Mouse (Mus musculus) embryonic facial prominence, embryonic 10.5 days (tissue): ENCODE measurements around the gene H2-Ab1. TPM values are rescaled to one million over a fixed set of nuclear protein-coding genes. Genes with fewer than 3 reads are reported as not detected.
A peak's percentile ranks its signal among the peaks of the same experiment; 100 is the strongest.
"Not testable (repeated sequence)": the region's sequence is repeated elsewhere in the genome, so short reads cannot be mapped to it uniquely, and the experiment has no call there.

Source experiments
- DNase-seq: peaks from one replicate; pipeline ENCODE4 v3.0.0-alpha.2; 2017; ENCODE audit warnings: low spot score
- H3K27ac ChIP-seq: fragments of 300-500 bp; sonication (generic); replicated peaks from 2 replicates; pipeline ENCODE4 v1.5.1; 2016; ENCODE audit warnings: mild to moderate bottlenecking
- H3K27me3 ChIP-seq: fragments of 300-500 bp; sonication (generic); replicated peaks from 2 replicates; pipeline ENCODE4 v1.6.1; 2016; ENCODE audit warnings: low read depth, mild to moderate bottlenecking; ENCODE audit not compliant: poor library complexity, severe bottlenecking
- H3K36me3 ChIP-seq: fragments of 300-500 bp; sonication (generic); replicated peaks from 2 replicates; pipeline ENCODE4 v1.6.1; 2016; ENCODE audit warnings: mild to moderate bottlenecking, moderate library complexity
- H3K4me1 ChIP-seq: fragments of 300-500 bp; sonication (generic); 2 replicates; pipeline ENCODE4 v1.6.1; 2016
- H3K4me3 ChIP-seq: fragments of 300-500 bp; sonication (generic); 2 replicates; pipeline ENCODE4 v1.5.1; 2016; ENCODE audit warnings: mild to moderate bottlenecking, moderate library complexity
- H3K9me3 ChIP-seq: fragments of 300-500 bp; sonication (generic); 2 replicates; pipeline ENCODE4 v1.6.1; 2016; ENCODE audit warnings: mild to moderate bottlenecking
- WGBS: fragments of 180-500 bp; shearing (Covaris S2); methylation state at CpG from one replicate; pipeline ENCODE4 v1.1.7; 2016; 5-methylcytosine and 5-hydroxymethylcytosine counted together
- polyA plus RNA-seq: library from polyadenylated mRNA; unstranded; fragments of >200 nt; fragmentation: Nextera tagmentation; extraction: Ambion mirVana; gene quantifications from 2 replicates; pipeline ENCODE4 v1.2.1, GENCODE M21; 2016

H2-Ab1 gene
- polyA plus RNA-seq, 1 experiment from 2014 or later, result 5.5 TPM

GRCm38 (mm10) chr17:34305380-34306030 is 48.0 kb downstream of the H2-Ab1 start, which contains the start of gene H2-Eb1:
TSS of gene H2-Eb1 (plus strand) at chr17:34305867.
- H3K27me3 ChIP-seq, result peaks cover 11% of the 10 kb centered on the region
- H3K27ac ChIP-seq, result no peak within 1 kb of the TSS
- H3K9me3 ChIP-seq, result no peaks in the 10 kb centered on the region
- peak; percentile 79 for DNase-seq
- peaks cover 11% of the 10 kb centered on the region for H3K4me1 ChIP-seq
- H3K36me3 ChIP-seq, result no peaks in the 10 kb centered on the region
- H3K4me3 ChIP-seq, result no peak within 1 kb of the TSS

- no peak for DNase-seq
- 85% methylated on average over 2 of the region's 2 CpGs for WGBS
Measured at GRCm38 (mm10) chr17:34306407-34306806, 48.9 kb downstream of the H2-Ab1 start.

GRCm38 (mm10) chr17:34307216-34307615 is 49.7 kb downstream of the H2-Ab1 start:
- no peak overlapping the region for H3K4me3 ChIP-seq
- H3K9me3 ChIP-seq, result no peaks in the 10 kb centered on the region
- no peak overlapping the region for H3K27ac ChIP-seq
- no peaks in the 10 kb centered on the region for H3K36me3 ChIP-seq
- H3K4me1 ChIP-seq, result peaks cover 11% of the 10 kb centered on the region
- DNase-seq, result no peak
- H3K27me3 ChIP-seq, result peaks cover 11% of the 10 kb centered on the region

More at GRCm38 (mm10) chr17:34306407-34306806, 48.9 kb downstream of the H2-Ab1 start:
- H3K27me3 ChIP-seq, result peaks cover 11% of the 10 kb centered on the region
- H3K4me3 ChIP-seq, result no peak overlapping the region
- peaks cover 11% of the 10 kb centered on the region for H3K4me1 ChIP-seq
- H3K9me3 ChIP-seq, result no peaks in the 10 kb centered on the region
- no peak overlapping the region for H3K27ac ChIP-seq
- H3K36me3 ChIP-seq, result no peaks in the 10 kb centered on the region

DNA sequence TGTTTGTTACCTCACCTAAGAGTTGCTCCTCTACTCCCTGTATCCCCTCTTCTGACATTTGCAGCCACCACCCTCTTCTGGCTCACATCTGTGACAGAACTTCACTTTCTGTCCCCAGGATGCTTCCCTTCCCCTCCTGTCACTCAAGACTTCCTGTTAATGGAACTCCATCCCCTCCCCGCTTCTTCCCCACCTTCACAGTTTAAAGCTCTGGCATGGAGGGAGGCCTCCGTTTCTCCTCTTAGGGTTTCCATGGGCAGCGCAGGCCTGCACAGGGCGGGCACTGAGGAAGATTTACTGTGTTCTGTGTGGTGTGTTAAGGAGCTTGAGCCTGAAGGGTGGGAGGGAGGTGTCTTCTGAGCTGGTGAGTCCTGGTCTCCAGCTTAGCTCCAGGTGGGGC is 50.7 kb downstream of the H2-Ab1 start:
- WGBS, result 74% methylated on average over 4 of the region's 4 CpGs
- Histone ChIP-seq H3K4me3 (no peak overlapping the region), H3K36me3 (no peaks in the 10 kb centered on the region), H3K27ac (no peak overlapping the region), H3K9me3 (no peaks in the 10 kb centered on the region), H3K27me3 (peaks cover 11% of the 10 kb centered on the region), H3K4me1 (peaks cover 11% of the 10 kb centered on the region)
- no peak for DNase-seq

DNA sequence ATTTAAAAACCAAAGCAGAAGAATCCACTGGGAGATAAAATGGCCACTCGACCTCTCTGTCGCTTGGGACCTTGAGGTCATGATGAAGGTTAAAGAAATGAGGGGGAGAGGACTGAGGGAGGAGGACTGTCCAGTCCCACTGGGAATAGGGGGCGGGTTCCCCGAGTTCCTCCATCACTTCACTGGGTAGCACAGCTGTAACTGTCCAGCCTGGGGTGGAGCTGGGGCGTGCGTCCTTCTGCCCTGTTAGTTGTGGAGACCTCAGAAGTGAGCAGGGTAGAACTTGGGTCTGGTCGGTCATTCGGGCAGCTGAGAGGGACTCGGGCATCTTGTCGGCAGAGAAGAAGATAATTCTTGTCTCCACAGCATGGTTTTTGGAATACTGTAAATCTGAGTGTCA is 51.7 kb downstream of the H2-Ab1 start:
- Histone ChIP-seq H3K9me3 (no peaks in the 10 kb centered on the region), H3K36me3 (no peaks in the 10 kb centered on the region), H3K27ac (peak overlapping the region; percentile 82), H3K4me3 (peak overlapping the region; percentile 70), H3K27me3 (peaks cover 11% of the 10 kb centered on the region), H3K4me1 (peaks cover 11% of the 10 kb centered on the region)
- WGBS, result 39% methylated on average over 10 of the region's 10 CpGs
- no peak for DNase-seq

DNA sequence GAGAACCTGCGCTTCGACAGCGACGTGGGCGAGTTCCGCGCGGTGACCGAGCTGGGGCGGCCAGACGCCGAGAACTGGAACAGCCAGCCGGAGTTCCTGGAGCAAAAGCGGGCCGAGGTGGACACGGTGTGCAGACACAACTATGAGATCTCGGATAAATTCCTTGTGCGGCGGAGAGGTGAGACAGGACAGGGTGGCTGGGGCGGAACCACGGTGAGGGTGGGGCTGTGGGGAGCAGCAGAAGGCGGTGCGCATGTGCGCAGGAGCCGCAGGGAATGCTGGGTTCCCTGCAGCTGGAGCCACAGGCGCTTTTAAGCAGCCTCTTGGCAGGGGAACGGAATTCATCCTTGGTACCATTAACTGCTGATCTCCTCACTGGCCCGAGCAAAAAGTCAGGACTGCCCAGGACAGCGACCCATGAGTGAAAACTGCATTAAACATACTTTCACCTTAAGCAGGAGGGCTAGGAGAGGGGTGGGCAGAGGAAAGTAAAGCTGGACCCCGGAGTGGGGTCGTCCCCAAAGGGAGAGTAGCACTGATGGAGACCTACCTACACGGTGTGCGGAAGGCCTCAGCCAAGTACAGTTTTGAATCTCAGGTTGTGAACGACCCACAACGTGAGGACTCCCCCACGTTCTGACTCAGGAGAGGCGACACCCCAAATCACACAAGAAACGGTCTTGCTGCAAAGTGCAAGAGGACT is 52.3 kb downstream of the H2-Ab1 start:
- peaks cover 11% of the 10 kb centered on the region for H3K27me3 ChIP-seq
- DNase-seq, result peak; percentile 81
- H3K27ac ChIP-seq, result peak overlapping the region; percentile 82
- peak overlapping the region; percentile 70 for H3K4me3 ChIP-seq
- no peaks in the 10 kb centered on the region for H3K36me3 ChIP-seq
- H3K4me1 ChIP-seq, result peaks cover 13% of the 10 kb centered on the region
- H3K9me3 ChIP-seq, result no peaks in the 10 kb centered on the region
- 22% methylated on average over 38 of the region's 38 CpGs for WGBS

DNA sequence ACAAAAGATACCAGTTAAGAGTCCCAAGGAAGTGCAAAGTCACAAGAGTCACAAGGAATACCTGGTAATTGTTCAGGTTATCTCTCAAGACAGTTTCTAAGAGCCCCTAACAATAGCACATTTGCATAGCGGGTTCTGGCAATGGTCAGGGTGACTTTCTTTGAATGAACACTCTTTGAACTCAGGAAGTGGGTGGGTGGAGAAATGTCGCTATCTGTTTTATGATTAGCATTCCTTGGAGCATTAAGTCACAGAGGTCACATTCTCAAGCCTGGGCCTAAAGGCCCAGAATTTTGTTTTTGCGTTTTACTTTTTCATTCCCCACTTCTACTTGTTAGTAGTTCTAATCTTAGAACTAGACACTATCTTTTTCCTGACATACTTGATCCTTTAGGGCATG is 53.0 kb downstream of the H2-Ab1 start:
- peaks cover 13% of the 10 kb centered on the region for H3K4me1 ChIP-seq
- DNase-seq, H3K36me3 ChIP-seq, H3K4me3 ChIP-seq, H3K27ac ChIP-seq, H3K9me3 ChIP-seq: not testable (repeated sequence)
- WGBS, result 87% methylated on average over 3 of the region's 3 CpGs
- peaks cover 11% of the 10 kb centered on the region for H3K27me3 ChIP-seq

DNA sequence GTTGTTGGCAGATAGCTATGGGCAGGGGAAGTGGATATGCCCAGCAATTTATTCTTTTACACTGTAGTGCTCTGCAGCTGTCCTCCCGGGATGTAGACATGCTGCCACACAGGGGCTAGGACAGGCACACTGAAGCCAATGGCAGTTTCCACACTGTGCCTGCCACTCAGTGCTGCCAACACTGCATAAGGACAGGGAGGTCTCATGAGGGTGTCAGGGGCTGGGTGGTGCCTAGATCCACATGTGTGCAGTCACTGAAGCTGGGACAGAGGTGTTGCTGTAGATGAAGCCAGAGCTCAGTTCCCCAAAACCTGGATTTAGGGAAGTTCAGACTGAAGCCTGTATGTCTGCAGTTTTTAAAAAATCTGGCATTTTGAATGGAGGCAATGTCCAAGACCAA is 54.7 kb downstream of the H2-Ab1 start:
- H3K4me1 ChIP-seq, result peaks cover 13% of the 10 kb centered on the region
- no peaks in the 10 kb centered on the region for H3K36me3 ChIP-seq
- no peak overlapping the region for H3K27ac ChIP-seq
- H3K27me3 ChIP-seq, result peaks cover 11% of the 10 kb centered on the region
- WGBS, result 83% methylated on average over 1 of the region's 1 CpGs
- H3K4me3 ChIP-seq, result no peak overlapping the region
- no peak for DNase-seq
- H3K9me3 ChIP-seq, result no peaks in the 10 kb centered on the region

- H3K27ac ChIP-seq, result no peak overlapping the region
- H3K9me3 ChIP-seq, result no peaks in the 10 kb centered on the region
- H3K36me3 ChIP-seq, result no peaks in the 10 kb centered on the region
- WGBS, result 43% methylated on average over 3 of the region's 3 CpGs
- H3K27me3 ChIP-seq, result peaks cover 5% of the 10 kb centered on the region; the same call in 1 of the 2 replicates
- H3K4me1 ChIP-seq, result peaks cover 13% of the 10 kb centered on the region
- peak; percentile 77 for DNase-seq
- no peak overlapping the region for H3K4me3 ChIP-seq
Measured at GRCm38 (mm10) chr17:34313393-34313792, 55.9 kb downstream of the H2-Ab1 start.

- WGBS, result 76% methylated on average over 9 of the region's 9 CpGs
- no peaks in the 10 kb centered on the region for H3K36me3 ChIP-seq
- H3K4me3 ChIP-seq, result no peak overlapping the region
- peaks cover under 1% of the 10 kb centered on the region; the same call in 1 of the 2 replicates for H3K27me3 ChIP-seq
- DNase-seq, result no peak
- H3K27ac ChIP-seq, result no peak overlapping the region
- peaks cover 11% of the 10 kb centered on the region for H3K4me1 ChIP-seq
- no peaks in the 10 kb centered on the region for H3K9me3 ChIP-seq
Measured at GRCm38 (mm10) chr17:34314286-34314685, 56.8 kb downstream of the H2-Ab1 start.

GRCm38 (mm10) chr17:34315512-34315911 is 58.0 kb downstream of the H2-Ab1 start:
- Histone ChIP-seq H3K36me3 (no peaks in the 10 kb centered on the region), H3K27me3 (no peaks in the 10 kb centered on the region; the same call in 1 of the 2 replicates), H3K4me1 (0 out of 2 replicates have a peak, but pooled peaks cover 2% of the 10 kb centered on the region), H3K9me3 (no peaks in the 10 kb centered on the region), H3K4me3 (no peak overlapping the region), H3K27ac (no peak overlapping the region)
- 83% methylated on average over 1 of the region's 1 CpGs for WGBS
- DNase-seq, result no peak

DNA sequence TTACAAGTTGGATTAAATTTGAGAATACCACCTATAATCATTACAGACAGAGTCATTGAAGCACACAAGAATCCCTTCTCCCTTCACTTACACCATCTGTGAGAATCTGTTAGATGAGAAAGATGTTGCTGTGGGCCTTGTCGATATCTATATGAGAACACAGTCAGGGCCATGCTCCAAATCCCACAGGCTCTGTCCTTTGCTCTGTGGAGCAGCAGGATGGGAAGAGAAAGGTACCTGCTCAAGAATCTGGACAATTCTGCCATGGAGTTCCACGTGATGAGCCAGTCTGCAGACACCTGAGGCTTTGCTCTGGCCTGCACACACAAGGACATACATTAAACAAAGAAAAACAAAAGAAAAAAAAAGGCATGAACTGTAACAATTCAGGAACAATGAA is 59.2 kb downstream of the H2-Ab1 start:
- no peaks in the 10 kb centered on the region for H3K36me3 ChIP-seq
- no peaks in the 10 kb centered on the region for H3K9me3 ChIP-seq
- no peaks in the 10 kb centered on the region; the same call in 1 of the 2 replicates for H3K27me3 ChIP-seq
- H3K27ac ChIP-seq, result no peak overlapping the region
- no peak for DNase-seq
- H3K4me3 ChIP-seq, result no peak overlapping the region
- 76% methylated on average over 2 of the region's 2 CpGs for WGBS
- 0 out of 2 replicates have a peak, but pooled peaks cover 2% of the 10 kb centered on the region for H3K4me1 ChIP-seq

- DNase-seq, result no peak
- WGBS, result 57% methylated on average over 2 of the region's 2 CpGs
- Histone ChIP-seq H3K27ac (no peak overlapping the region), H3K4me1 (0 out of 2 replicates have a peak, but pooled peaks cover 2% of the 10 kb centered on the region), H3K36me3 (no peaks in the 10 kb centered on the region), H3K9me3 (no peaks in the 10 kb centered on the region), H3K4me3 (no peak overlapping the region), H3K27me3 (no peaks in the 10 kb centered on the region; the same call in 1 of the 2 replicates)
Measured at GRCm38 (mm10) chr17:34317275-34317674, 59.8 kb downstream of the H2-Ab1 start.
